In the genomic region with DNA sequence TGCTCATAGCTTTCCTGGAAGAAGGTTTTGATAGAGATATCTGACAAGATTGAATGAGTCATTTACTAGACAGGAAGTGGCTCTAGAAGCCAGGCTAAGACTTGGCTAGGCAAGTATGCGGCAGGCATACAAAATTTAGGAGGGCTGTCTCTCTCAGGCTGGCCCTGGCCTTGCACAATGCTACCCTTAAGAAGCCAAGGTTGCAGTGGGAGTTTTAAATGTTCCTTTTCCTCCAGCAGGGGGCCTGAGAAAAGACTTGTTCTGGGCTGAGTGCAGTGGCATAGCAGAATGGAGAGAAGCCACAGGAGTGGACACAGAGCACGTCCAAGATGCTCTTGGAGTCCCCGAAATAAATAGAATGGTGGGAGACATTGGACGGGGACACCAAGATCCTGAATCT, we compare ENCODE assay signal across 8 mouse cellular contexts. TPM values are rescaled to one million over a fixed set of nuclear protein-coding genes. Genes with fewer than 3 reads are reported as not detected.
DNase-seq lines count a peak whose midpoint lies in the region; ATAC-seq and TF ChIP-seq lines count a peak whose summit lies in the region.

No protein-coding gene starts in this region.

- DNase-seq in CD4-positive helper T cell, adult 2 months (ENCODE audit: low read depth, low spot score), result peak; percentile 23
- DNase-seq in adipocyte (ENCODE audit: low spot score), result peak; percentile 71
- peak; percentile 9 to 34 for DNase-seq in lung, adult 18-20 months
- no peak for DNase-seq in cerebellum, postnatal 4 days (ENCODE audit: low spot score in 2 of 2)
- no peak for DNase-seq in natural killer cell, adult 2 months (ENCODE audit: low spot score in 2 of 2)

- ATAC-seq in intestine, postnatal 0 days, result no peak
- ATAC-seq in intestine, embryonic 15.5 days, result no peak
- ATAC-seq in monocyte, adult 5-6 weeks (replicated peaks; ENCODE audit: insufficient number of reproducible peaks, low FRiP score, low TSS enrichment, poor library complexity, severe bottlenecking), result no peak

- no peak overlapping the region for H3K9ac ChIP-seq in intestine, postnatal 0 days (ENCODE audit: low read depth, low read length)
- no peak overlapping the region for H3K9ac ChIP-seq in intestine, embryonic 15.5 days

- TF ChIP-seq CTCF in intestine, postnatal 0 days (IDR thresholded peaks at IDR 0.05; ENCODE audit: low read depth), result peak; percentile 75

- H3K36me3 ChIP-seq in intestine, postnatal 0 days (ENCODE audit: control insufficient read depth, insufficient read depth), result no peaks in the 10 kb centered on the region
- H3K36me3 ChIP-seq in intestine, embryonic 15.5 days, result no peaks in the 10 kb centered on the region

- H3K9me3 ChIP-seq in intestine, postnatal 0 days (ENCODE audit: control insufficient read depth), result no peaks in the 10 kb centered on the region
- no peaks in the 10 kb centered on the region for H3K9me3 ChIP-seq in intestine, embryonic 15.5 days

- H3K27ac ChIP-seq in intestine, postnatal 0 days (ENCODE audit: low read depth, low read length), result no peak overlapping the region
- H3K27ac ChIP-seq in intestine, embryonic 15.5 days, result no peak overlapping the region

- WGBS in intestine, postnatal 0 days, result 79% methylated on average over 4 of the region's 4 CpGs
- WGBS in intestine, embryonic 15.5 days, result 76% methylated on average over 4 of the region's 4 CpGs

- no peaks in the 10 kb centered on the region for H3K27me3 ChIP-seq in intestine, postnatal 0 days (replicated peaks; ENCODE audit: control insufficient read depth, insufficient read depth, low read length)
- no peaks in the 10 kb centered on the region for H3K27me3 ChIP-seq in intestine, embryonic 15.5 days (replicated peaks)

- no peak overlapping the region for H3K4me2 ChIP-seq in intestine, postnatal 0 days (replicated peaks; ENCODE audit: low read depth)
- no peak overlapping the region for H3K4me2 ChIP-seq in intestine, embryonic 15.5 days (replicated peaks)

- H3K4me3 ChIP-seq in intestine, postnatal 0 days (ENCODE audit: low read depth, low read length), result no peak overlapping the region
- no peak overlapping the region for H3K4me3 ChIP-seq in intestine, embryonic 15.5 days (replicated peaks)

- no peaks in the 10 kb centered on the region for H3K4me1 ChIP-seq in intestine, postnatal 0 days (replicated peaks; ENCODE audit: control insufficient read depth, insufficient read depth, low read length)
- H3K4me1 ChIP-seq in intestine, embryonic 15.5 days (replicated peaks), result 0 out of 2 replicates have a peak, but pooled peaks cover 6% of the 10 kb centered on the region

RNA-seq across cellular contexts. Expression of gene Apod, which starts 38.4 kb away (rescaled TPM):
- 0.50 and 0.77 TPM in 2 replicates for polyA plus RNA-seq in intestine, postnatal 0 days (2015; fragmentation: Nextera tagmentation; extraction: Ambion mirVana)
- polyA plus RNA-seq in intestine, embryonic 15.5 days (2015; fragmentation: Nextera tagmentation; extraction: Ambion mirVana), result 0.49 and 0.60 TPM in 2 replicates
- total RNA-seq in monocyte, adult 5-6 weeks (2017), result not detected in 3 replicates

Comparison
In these comparisons a context has a peak if more than half of its experiments do, and no peak if none do; other contexts are left out.
1. DNase-seq: peak in CD4-positive helper T cell, adult 2 months (single experiment), adipocyte (single experiment) and lung, adult 18-20 months (2 of 2); none in cerebellum, postnatal 4 days (0 of 2) and natural killer cell, adult 2 months (0 of 2).